Mouse (Mus musculus) common myeloid progenitor, adult 5-6 weeks (primary cell): ENCODE results near the gene Hhip. TPM values are rescaled to one million over a fixed set of nuclear protein-coding genes. Genes with fewer than 3 reads are reported as not detected.
A peak's percentile ranks its signal among the peaks of the same experiment; 100 is the strongest.
"Not testable (repeated sequence)": the region's sequence is repeated elsewhere in the genome, so short reads cannot be mapped to it uniquely, and the experiment has no call there.

Experiments
- ATAC-seq: replicated peaks from 2 replicates; pipeline ENCODE4 v1.8.0; 2016; ENCODE audit warnings: low read depth, mild to moderate bottlenecking, moderate TSS enrichment, inconsistent platforms; ENCODE audit not compliant: poor library complexity, severe bottlenecking
- total RNA-seq: library from RNA; stranded (forward); fragments of 200-1000, 187-1606 nt; gene quantifications from 2 replicates; pipeline ENCODE4 v1.2.3, GENCODE M21; 2017

The Hhip gene
- total RNA-seq, 1 experiment from 2014 or later: not detected

DNA sequence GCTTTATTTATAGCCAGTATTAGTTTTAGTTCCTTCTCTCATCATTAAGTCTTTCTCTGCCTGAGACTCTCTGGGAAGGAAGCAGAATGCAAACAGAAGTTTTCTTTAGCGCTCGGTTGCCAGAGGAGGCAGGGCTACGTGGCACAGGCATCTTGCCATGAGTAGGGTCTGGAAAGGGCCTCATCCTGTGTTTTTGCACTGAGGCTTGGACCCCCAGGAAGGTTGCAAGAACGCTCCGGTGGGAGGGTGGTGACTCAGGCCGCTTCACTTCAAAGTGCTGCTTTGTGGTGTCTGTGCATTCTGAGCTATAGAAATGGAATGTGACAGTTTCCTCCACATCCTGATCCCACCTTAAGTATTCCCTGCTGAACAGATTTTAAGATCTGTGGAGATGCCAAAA is 62.7 kb downstream of the Hhip start:
- ATAC-seq: no peak

GRCm38 (mm10) chr8:79993507-79993906 is 64.3 kb downstream of the Hhip start:
- no peak for ATAC-seq

DNA sequence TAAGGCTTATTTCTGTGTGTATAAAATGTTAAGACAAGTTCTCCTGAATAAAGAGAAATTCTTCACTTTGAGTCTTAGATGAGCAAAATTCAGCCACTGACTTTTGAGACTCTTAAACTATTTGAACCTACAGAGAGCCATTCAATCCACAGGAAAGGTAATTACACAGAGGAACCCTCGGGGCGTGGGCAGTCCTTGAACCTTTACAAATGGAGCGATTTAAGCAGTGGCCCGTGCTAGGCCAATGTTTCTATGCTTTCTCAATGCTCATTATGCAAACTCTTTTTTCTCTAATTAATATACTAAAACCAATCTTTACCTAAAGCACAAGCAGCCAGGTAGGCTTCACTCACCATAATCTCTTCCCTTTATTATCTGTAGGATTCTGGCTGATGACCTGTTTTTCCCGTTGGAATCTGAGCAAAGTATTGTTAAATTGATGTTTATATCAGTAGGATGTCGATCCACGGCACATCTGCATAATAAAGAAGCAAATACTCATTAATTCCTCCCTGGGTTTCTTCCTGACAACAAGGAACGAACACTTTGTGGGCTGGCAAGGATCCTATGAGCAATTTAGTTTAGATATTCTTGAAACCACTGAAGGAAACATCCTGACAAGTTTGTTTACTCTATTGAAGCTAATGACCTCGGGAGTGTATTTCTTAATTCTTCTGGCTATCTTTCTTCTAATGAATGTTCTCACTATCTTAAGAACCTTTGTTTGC is 65.5 kb downstream of the Hhip start:
- ATAC-seq: no peak

DNA sequence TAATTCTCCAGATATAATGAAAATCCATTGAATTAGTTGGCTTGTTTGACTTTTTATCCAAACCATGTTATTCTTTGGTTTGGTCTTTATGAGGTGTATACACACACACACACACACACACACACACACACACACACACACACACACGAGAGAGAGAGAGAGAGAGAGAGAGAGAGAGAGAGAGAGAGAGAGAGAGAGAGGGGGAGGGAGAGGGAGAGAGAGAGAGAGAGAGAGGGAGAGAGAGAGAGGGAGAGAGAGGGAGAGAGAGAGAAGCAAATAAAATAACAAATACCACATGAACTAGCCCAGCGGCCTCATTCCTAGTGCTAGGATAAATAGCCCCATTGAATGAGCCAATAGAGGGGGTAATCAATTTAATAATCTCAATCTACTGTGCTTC is 66.4 kb downstream of the Hhip start:
- not testable (repeated sequence) for ATAC-seq

DNA sequence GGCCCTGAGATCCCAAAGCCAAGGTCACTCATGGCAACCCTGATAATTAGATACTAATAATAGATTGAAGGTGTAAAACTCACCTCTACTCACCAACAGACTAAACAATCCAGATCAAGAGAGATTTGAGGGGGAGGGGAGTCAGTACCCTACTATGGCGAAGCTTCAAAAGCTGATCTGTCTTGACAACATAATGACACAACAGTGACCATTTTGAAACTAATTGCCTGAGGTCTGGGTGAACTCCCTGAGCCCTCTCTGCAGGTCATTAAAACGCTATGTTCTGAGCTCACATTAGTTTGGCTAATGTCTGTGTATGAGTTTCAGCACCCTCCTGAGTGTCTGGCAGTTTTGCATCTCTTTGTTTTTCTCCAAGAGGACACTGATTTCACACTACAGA is 72.9 kb downstream of the Hhip start:
- ATAC-seq: no peak

GRCm38 (mm10) chr8:79982144-79982543 is 75.7 kb downstream of the Hhip start:
- no peak for ATAC-seq

DNA sequence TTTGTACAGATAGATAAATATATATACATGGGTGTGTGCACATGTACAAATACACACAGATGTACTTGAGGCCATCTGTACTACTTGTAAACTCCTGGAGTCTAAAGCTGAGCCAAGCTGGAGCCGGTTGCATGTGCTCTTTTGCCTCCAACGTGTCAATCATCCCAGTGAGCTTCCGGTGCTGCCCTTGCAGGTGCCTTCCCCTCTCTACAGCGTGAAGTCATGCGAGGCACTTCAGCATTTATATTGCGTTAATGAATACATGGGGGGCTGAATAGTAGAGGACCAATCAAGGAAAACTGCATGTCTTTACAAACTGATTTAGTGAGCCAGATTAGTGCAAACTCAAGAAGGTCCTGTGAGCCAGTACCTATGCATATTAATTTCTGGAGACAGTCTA is 91.6 kb downstream of the Hhip start:
- ATAC-seq: no peak

- 0 out of 2 replicates have a peak, but pooled peaks have one; percentile 54 for ATAC-seq
Observed at GRCm38 (mm10) chr8:79952857-79953256, 104.9 kb downstream of the Hhip start.

- ATAC-seq: no peak
Observed at GRCm38 (mm10) chr8:79950376-79950775, 107.4 kb downstream of the Hhip start.

GRCm38 (mm10) chr8:79945501-79946076 is 112.2 kb downstream of the Hhip start:
- no peak for ATAC-seq

DNA sequence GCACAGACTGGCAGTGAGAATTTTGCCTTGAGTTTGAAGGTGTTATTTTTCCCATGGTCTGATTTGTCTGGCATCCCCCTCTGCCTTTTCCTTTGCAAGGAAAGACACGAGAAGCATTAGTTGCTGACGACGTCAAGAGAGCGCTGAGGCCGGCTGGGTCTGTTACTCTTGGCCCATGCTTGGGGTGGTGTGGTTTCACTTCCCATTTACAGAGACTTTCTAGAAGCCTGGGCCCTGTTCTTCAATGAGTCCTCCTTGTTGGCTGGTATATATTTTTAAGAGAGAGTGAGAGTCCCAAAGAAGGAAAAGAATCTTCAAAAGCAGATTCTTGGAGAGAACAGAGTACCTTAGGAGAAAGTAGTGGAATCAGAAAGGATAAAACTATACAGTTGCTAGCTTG is 116.7 kb downstream of the Hhip start:
- peak; percentile 47; the same call in 1 of the 2 replicates for ATAC-seq

- ATAC-seq: no peak
Observed at GRCm38 (mm10) chr8:79936856-79937445, 120.9 kb downstream of the Hhip start.

GRCm38 (mm10) chr8:79935793-79936192 is 122.0 kb downstream of the Hhip start:
- no peak for ATAC-seq

GRCm38 (mm10) chr8:79929202-79929601 is 128.6 kb downstream of the Hhip start:
- ATAC-seq: no peak

DNA sequence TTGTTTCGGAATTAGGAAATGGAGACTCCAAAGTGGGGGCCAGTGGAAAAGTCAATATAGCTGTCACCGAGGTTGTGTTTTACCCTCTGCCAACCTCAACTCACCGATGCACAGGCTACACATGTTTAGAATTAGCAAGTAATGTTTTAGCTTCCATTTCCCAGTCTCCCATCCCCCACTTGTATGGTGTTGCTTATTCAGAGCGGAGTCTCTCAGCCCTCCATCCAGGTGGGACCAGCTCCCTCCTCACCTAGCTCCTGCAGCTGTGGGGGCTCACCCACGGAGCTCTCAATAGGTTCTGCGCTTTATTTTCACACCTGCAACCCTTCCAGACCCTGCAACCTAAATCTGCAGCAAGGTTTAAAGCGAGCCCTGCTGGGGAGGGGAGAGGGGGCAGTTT is 140.6 kb downstream of the Hhip start:
- no peak for ATAC-seq
